Mouse (Mus musculus) small intestine, adult 2 months (tissue): ENCODE data around the gene Armc7. TPM values are rescaled to one million over a fixed set of nuclear protein-coding genes. Genes with fewer than 3 reads are reported as not detected.

ENCODE experiments used
- H3K27ac ChIP-seq: fragments of 200-500 bp; 2 replicates; pipeline ENCODE4 v1.5.1; 2012; ENCODE audit warnings: low read depth, low read length, control low read depth, inconsistent platforms; ENCODE audit not compliant: insufficient read depth
- H3K27me3 ChIP-seq: fragments of 200-500 bp; 2 replicates; pipeline ENCODE4 v1.6.1; 2012; ENCODE audit warnings: mild to moderate bottlenecking, moderate library complexity, low read length, inconsistent platforms; ENCODE audit not compliant: control insufficient read depth, insufficient read depth
- H3K36me3 ChIP-seq: fragments of 200-500 bp; 2 replicates; pipeline ENCODE4 v1.6.1; 2012; ENCODE audit warnings: mild to moderate bottlenecking, low read length, control low read depth, inconsistent platforms; ENCODE audit not compliant: control insufficient read depth, insufficient read depth
- H3K4me1 ChIP-seq: fragments of 200-500 bp; 2 replicates; pipeline ENCODE4 v1.6.1; 2012; ENCODE audit warnings: low read length, inconsistent platforms, mixed read lengths; ENCODE audit not compliant: control insufficient read depth, insufficient read depth, insufficient read length
- H3K4me3 ChIP-seq: fragments of 200-500 bp; 2 replicates; pipeline ENCODE4 v1.5.1; 2012; ENCODE audit warnings: low read depth, mild to moderate bottlenecking, control low read depth, inconsistent platforms, low read length, moderate library complexity
- CTCF ChIP-seq: fragments of 200-500 bp; IDR thresholded peaks from 2 replicates; pipeline ENCODE4 v1.5.1; 2012; ENCODE audit warnings: low read depth, mild to moderate bottlenecking, control low read depth, inconsistent platforms, low read length, moderate library complexity, mixed read lengths; ENCODE audit not compliant: insufficient replicate concordance, insufficient read length; ENCODE audit errors: extremely low read depth
- POLR2A ChIP-seq: fragments of 200-500 bp; IDR thresholded peaks from 2 replicates; pipeline ENCODE4 v1.6.1; 2012; ENCODE audit warnings: low read depth, mild to moderate bottlenecking, control low read depth, inconsistent platforms, low read length, moderate library complexity
- WGBS: fragments of 180-500 bp; shearing (Covaris S2); methylation state at CpG from one replicate; pipeline ENCODE4 v1.1.7; 2018; 5-methylcytosine and 5-hydroxymethylcytosine counted together
- polyA plus RNA-seq: library from polyadenylated mRNA; depleted of rRNA; stranded (reverse); fragments of >200 nt; gene quantifications from 2 replicates; pipeline ENCODE4 v1.2.3, GENCODE M21; 2012

The Armc7 gene
- polyA plus RNA-seq, 1 experiment, result 16.3 TPM

DNA sequence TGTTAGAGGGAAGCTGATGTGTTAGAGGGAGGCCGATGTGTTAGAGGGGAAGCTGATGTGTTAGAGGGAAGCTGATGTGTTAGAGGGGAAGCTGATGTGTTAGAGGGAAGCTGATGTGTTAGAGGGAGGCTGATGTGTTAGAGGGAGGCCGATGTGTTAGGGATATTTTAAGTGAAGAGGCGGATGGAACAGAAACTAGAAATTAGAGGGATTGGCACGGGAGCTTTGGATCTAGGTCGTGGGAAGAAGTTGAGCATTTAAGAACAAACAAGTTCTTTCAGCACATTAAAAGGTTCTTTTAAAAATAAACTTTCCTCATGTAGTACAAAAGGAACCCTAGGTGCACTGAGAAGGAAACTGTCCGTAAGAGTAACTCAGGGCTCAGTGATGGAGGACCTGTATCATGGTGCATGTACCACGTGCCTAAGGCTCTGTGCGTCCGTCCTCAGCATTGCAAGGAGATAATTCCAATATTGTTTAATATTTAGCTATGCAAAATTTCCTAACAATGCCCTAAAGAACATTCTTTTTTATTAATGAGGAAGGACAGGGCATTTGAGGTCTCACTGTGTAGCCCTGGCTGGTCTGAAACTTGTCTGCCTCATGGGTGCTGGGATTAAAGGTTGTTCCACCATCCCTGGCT lies 3.0 kb downstream of the Armc7 start:
- H3K27ac ChIP-seq, result no peak overlapping the region
- WGBS, result 82% methylated on average over 9 of the region's 9 CpGs
- no peaks in the 10 kb centered on the region for H3K27me3 ChIP-seq
- TF ChIP-seq CTCF (no peak), POLR2A (no peak)
- peaks cover 13% of the 10 kb centered on the region for H3K36me3 ChIP-seq
- no peak overlapping the region for H3K4me3 ChIP-seq
- peaks cover 9% of the 10 kb centered on the region; the same call in 1 of the 2 replicates for H3K4me1 ChIP-seq

DNA sequence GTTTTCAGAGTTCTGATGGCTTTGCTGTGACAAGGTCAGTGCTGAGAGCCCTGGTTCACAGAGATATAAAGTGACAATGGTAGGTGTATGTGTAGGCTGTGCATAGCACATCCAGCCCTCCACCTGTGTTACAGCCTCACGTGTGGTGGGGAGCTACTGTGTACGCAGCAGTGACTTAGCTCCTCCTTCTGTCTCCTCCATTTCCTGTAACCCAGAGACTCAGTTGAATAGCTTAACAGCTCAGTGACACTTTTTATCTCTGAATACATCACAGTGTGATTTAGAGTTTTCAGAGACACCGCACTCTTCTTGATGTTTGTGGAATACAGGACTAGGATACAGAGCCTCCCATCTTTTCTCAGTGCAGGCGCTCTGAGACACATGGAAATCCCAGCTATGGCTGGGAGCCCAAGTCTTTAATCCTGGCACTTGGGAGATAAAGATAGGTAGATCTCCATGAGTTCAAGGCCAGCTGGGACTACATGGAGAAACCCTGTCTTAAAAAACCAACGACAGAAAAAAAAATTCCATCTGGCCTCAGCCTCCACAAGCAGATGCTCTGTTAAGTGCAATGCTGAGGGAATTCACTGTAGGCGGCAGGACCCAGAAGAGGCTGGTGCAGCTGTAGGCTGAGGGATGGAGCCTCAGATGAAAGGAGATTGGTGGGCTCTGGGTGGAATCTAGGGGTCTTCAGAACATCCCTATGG lies 6.2 kb downstream of the Armc7 start:
- Histone ChIP-seq H3K4me1 (no peaks in the 10 kb centered on the region), H3K36me3 (peaks cover 15% of the 10 kb centered on the region; the same call in 1 of the 2 replicates), H3K4me3 (no peak overlapping the region), H3K27ac (no peak overlapping the region), H3K27me3 (no peaks in the 10 kb centered on the region)
- TF ChIP-seq POLR2A (no peak), CTCF (no peak)
- 83% methylated on average over 6 of the region's 6 CpGs for WGBS

GRCm38 (mm10) chr11:115483278-115483677 lies 7.8 kb downstream of the Armc7 start:
- no peaks in the 10 kb centered on the region for H3K27me3 ChIP-seq
- no peak overlapping the region for H3K4me3 ChIP-seq
- WGBS, result 80% methylated on average over 11 of the region's 11 CpGs
- H3K27ac ChIP-seq, result no peak overlapping the region
- no peak for TF ChIP-seq POLR2A
- no peak for TF ChIP-seq CTCF
- H3K36me3 ChIP-seq, result peaks cover 15% of the 10 kb centered on the region; the same call in 1 of the 2 replicates
- H3K4me1 ChIP-seq, result no peaks in the 10 kb centered on the region

- TF ChIP-seq POLR2A, result no peak
- TF ChIP-seq CTCF, result peak; percentile 64; the same call in 1 of the 2 replicates
- no peak overlapping the region for H3K4me3 ChIP-seq
- H3K4me1 ChIP-seq, result no peaks in the 10 kb centered on the region
- peaks cover 17% of the 10 kb centered on the region for H3K36me3 ChIP-seq
- WGBS, result 19% methylated on average over 6 of the region's 6 CpGs
- no peaks in the 10 kb centered on the region for H3K27me3 ChIP-seq
- no peak overlapping the region for H3K27ac ChIP-seq
Observed at GRCm38 (mm10) chr11:115483726-115484125, 8.3 kb downstream of the Armc7 start.

GRCm38 (mm10) chr11:115485155-115485554 lies 9.7 kb downstream of the Armc7 start:
- H3K27me3 ChIP-seq, result no peaks in the 10 kb centered on the region
- no peak overlapping the region for H3K4me3 ChIP-seq
- TF ChIP-seq POLR2A, result no peak
- TF ChIP-seq CTCF, result no peak
- no peaks in the 10 kb centered on the region for H3K4me1 ChIP-seq
- 90% methylated on average over 12 of the region's 12 CpGs for WGBS
- H3K27ac ChIP-seq, result no peak overlapping the region
- H3K36me3 ChIP-seq, result peaks cover 25% of the 10 kb centered on the region

GRCm38 (mm10) chr11:115488551-115489104 lies 13.2 kb downstream of the Armc7 start:
- H3K36me3 ChIP-seq, result peaks cover 24% of the 10 kb centered on the region
- TF ChIP-seq CTCF (no peak), POLR2A (no peak)
- no peak overlapping the region for H3K4me3 ChIP-seq
- no peak overlapping the region for H3K27ac ChIP-seq
- no peaks in the 10 kb centered on the region for H3K27me3 ChIP-seq
- H3K4me1 ChIP-seq, result peaks cover 5% of the 10 kb centered on the region; the same call in 1 of the 2 replicates
- 89% methylated on average over 19 of the region's 19 CpGs for WGBS
